Mouse (Mus musculus) midbrain, embryonic 14.5 days (tissue): ENCODE results near the gene Senp3. TPM values are rescaled to one million over a fixed set of nuclear protein-coding genes. Genes with fewer than 3 reads are reported as not detected.
"Not testable (repeated sequence)": the region's sequence is repeated elsewhere in the genome, so short reads cannot be mapped to it uniquely, and the experiment has no call there.

Experiments
- ATAC-seq: fragments of 200-750 bp; cut with Nextera tagmentation; 2 replicates; pipeline ENCODE4 v1.8.0; 2017; ENCODE audit warnings: moderate number of reproducible peaks, moderate library complexity; ENCODE audit not compliant: low FRiP score, low TSS enrichment
- DNase-seq: peaks from one replicate; pipeline ENCODE4 v3.0.0-alpha.2; 2015
- H3K27ac ChIP-seq: fragments of 300-500 bp; sonication (generic); replicated peaks from 2 replicates; pipeline ENCODE4 v1.5.1; 2014; ENCODE audit warnings: mild to moderate bottlenecking, low read depth, low read length, moderate library complexity
- H3K27me3 ChIP-seq: fragments of 300-500 bp; sonication (generic); 2 replicates; pipeline ENCODE4 v1.6.1; 2014; ENCODE audit warnings: low read length, control low read depth, mixed read lengths; ENCODE audit not compliant: control insufficient read depth, insufficient read depth
- H3K36me3 ChIP-seq: fragments of 300-500 bp; sonication (generic); 2 replicates; pipeline ENCODE4 v1.6.1; 2014; ENCODE audit warnings: low read length, control low read depth; ENCODE audit not compliant: control insufficient read depth, insufficient read depth
- H3K4me1 ChIP-seq: fragments of 300-500 bp; sonication (generic); 2 replicates; pipeline ENCODE4 v1.6.1; 2014; ENCODE audit warnings: mild to moderate bottlenecking, antibody characterized with exemption, low read length, control low read depth; ENCODE audit not compliant: control insufficient read depth, insufficient read depth
- H3K4me2 ChIP-seq: fragments of 300-500 bp; sonication (generic); 2 replicates; pipeline ENCODE4 v1.6.1; 2014; ENCODE audit warnings: mild to moderate bottlenecking, low read length, moderate library complexity
- H3K4me3 ChIP-seq: fragments of 300-500 bp; sonication (generic); replicated peaks from 2 replicates; pipeline ENCODE4 v1.5.1; 2014; ENCODE audit warnings: low read depth, low read length
- H3K9ac ChIP-seq: fragments of 300-500 bp; sonication (generic); replicated peaks from 2 replicates; pipeline ENCODE4 v1.6.1; 2014; ENCODE audit warnings: mild to moderate bottlenecking, low read length, moderate library complexity
- H3K9me3 ChIP-seq: fragments of 300-500 bp; sonication (generic); 2 replicates; pipeline ENCODE4 v1.6.1; 2016; ENCODE audit warnings: low read length, control low read depth, mixed read lengths; ENCODE audit not compliant: control insufficient read depth
- WGBS: fragments of 180-500 bp; shearing (Covaris S2); extraction: QIAGEN DNeasy Blood & Tissue Kit; methylation state at CpG from one replicate; pipeline ENCODE4 v1.1.7; 2014; 5-methylcytosine and 5-hydroxymethylcytosine counted together
- microRNA counts: library from miRNA; unstranded; fragments of <30 nt; microRNA quantifications from one replicate; lab custom pipeline; 2016
- microRNA-seq: library from miRNA; unstranded; fragments of <30 nt; microRNA quantifications from one replicate; pipeline ENCODE4, GENCODE M21; 2016
- polyA plus RNA-seq: library from polyadenylated mRNA; unstranded; fragments of >200 nt; fragmentation: Nextera tagmentation; extraction: Ambion mirVana; gene quantifications from 2 replicates; pipeline ENCODE4 v1.2.1, GENCODE M21; 2014

Senp3 gene
- polyA plus RNA-seq, 1 experiment from 2014 or later: 103 TPM

DNA sequence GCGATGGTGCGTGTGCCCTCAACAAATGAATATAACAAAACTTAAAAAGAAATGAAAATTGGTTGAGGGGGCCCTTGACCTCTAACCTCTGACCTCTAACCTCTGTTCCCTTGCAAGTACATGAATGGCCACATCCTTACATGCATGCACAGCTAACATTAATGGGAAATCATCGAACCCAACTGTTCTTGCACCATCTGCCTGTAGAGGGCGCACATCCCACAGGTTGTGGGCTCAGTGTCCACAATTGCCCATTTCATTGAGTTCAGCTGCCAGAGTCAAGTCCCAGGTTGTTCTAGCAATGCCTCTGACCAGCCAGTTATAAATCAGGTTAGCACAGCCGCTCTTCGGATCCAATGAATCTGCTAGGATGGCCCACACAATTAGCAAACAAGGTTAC lies 53.6 kb downstream of the Senp3 start:
- H3K9me3 ChIP-seq: no peaks in the 10 kb centered on the region
- no peaks in the 10 kb centered on the region for H3K36me3 ChIP-seq
- no peak overlapping the region for H3K27ac ChIP-seq
- WGBS: 37% methylated on average over 6 of the region's 6 CpGs
- no peaks in the 10 kb centered on the region for H3K27me3 ChIP-seq
- DNase-seq: peak; percentile 90
- ATAC-seq: no peak
- no peak overlapping the region for H3K4me2 ChIP-seq
- peaks cover 3% of the 10 kb centered on the region; the same call in 1 of the 2 replicates for H3K4me1 ChIP-seq
- no peak overlapping the region for H3K9ac ChIP-seq
- no peak overlapping the region for H3K4me3 ChIP-seq

DNA sequence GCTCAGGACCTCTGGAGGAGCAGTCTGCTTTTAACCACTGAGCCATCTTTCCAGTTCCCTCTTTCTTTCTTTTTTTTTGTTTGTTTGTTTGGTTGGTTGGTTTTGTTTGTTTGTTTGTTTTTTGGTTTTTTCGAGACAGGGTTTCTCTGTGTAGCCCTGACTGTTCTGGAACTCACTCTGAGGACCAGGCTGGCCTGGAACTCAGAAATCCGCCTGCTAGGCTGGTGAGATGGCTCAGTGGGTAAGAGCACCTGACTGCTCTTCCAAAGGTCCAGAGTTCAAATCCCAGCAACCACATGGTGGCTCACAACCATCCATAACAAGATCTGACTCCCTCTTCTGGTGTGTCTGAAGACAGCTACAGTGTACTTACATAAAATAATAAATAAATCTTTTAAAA lies 57.5 kb downstream of the Senp3 start:
- ATAC-seq, H3K9me3 ChIP-seq, H3K36me3 ChIP-seq, H3K4me3 ChIP-seq, H3K4me2 ChIP-seq, H3K27me3 ChIP-seq, H3K9ac ChIP-seq, DNase-seq, H3K27ac ChIP-seq: not testable (repeated sequence)
- H3K4me1 ChIP-seq: peaks cover 18% of the 10 kb centered on the region
- WGBS: 80% methylated on average over 2 of the region's 2 CpGs

MicroRNAs encoded within 50 kb of the gene (microRNA counts, 519-probe panel; counts per million panel counts)
- microRNA mmu-miR-1934 (lab: Ali Mortazavi, UCI): not detected
- 3,868 counts per million, percentile 23 among the panel's probes with 10 or more counts for microRNA mmu-miR-467f (lab: Ali Mortazavi, UCI)

Small RNA genes within 50 kb of the gene (microRNA-seq; reads per million reads assigned to microRNA genes)
- gene Mir1934 (3.4 reads per million, percentile 21 among the genes with 10 or more reads in this experiment), gene Mir467f (not detected)

Other genes with a start within 250 kb of the Senp3 start
- gene Dnah2, start 133.0 kb downstream of the Senp3 start, polyA plus RNA-seq: 4.8 and 5.7 TPM in 2 replicates
- gene Efnb3, start 121.9 kb downstream of the Senp3 start, polyA plus RNA-seq: 40.7 and 109 TPM in 2 replicates
- gene Wrap53, start 101.8 kb downstream of the Senp3 start, polyA plus RNA-seq: 22.5 and 22.7 TPM in 2 replicates
- gene Trp53, start 101.7 kb downstream of the Senp3 start, polyA plus RNA-seq: 66.1 and 69.2 TPM in 2 replicates
- gene Atp1b2, start 76.1 kb downstream of the Senp3 start, polyA plus RNA-seq: 46.5 and 46.7 TPM in 2 replicates
- gene Shbg, start 64.2 kb downstream of the Senp3 start, polyA plus RNA-seq: not detected in 2 replicates
- gene Sat2, start 60.1 kb downstream of the Senp3 start, polyA plus RNA-seq: 21.6 and 22.5 TPM in 2 replicates
- gene Fxr2, start 49.1 kb downstream of the Senp3 start, polyA plus RNA-seq: 35.9 and 38.4 TPM in 2 replicates
- gene Sox15, start 26.8 kb downstream of the Senp3 start, polyA plus RNA-seq: not detected in 2 replicates
- 64.0 and 108 TPM in 2 replicates for gene Mpdu1, start 19.4 kb downstream of the Senp3 start, polyA plus RNA-seq
- gene Cd68, start 15.9 kb downstream of the Senp3 start, polyA plus RNA-seq: 3.7 and 7.9 TPM in 2 replicates
- gene Eif4a1, start 9.7 kb downstream of the Senp3 start, polyA plus RNA-seq: 707 and 863 TPM in 2 replicates
- gene Tnfsf13, start 3.7 kb upstream of the Senp3 start, polyA plus RNA-seq: 0.16 and 0.25 TPM in 2 replicates
- 1.6 and 3.0 TPM in 2 replicates for gene Tnfsf12, start 13.8 kb upstream of the Senp3 start, polyA plus RNA-seq
- 0.51 and 1.1 TPM in 2 replicates for gene Tnfsfm13, start 14.0 kb upstream of the Senp3 start, polyA plus RNA-seq
- gene Polr2a, start 76.6 kb upstream of the Senp3 start, polyA plus RNA-seq: 20.0 and 30.7 TPM in 2 replicates
- 0.14 TPM in 1 of 2 replicates, not detected in the other for gene Slc35g3, start 79.9 kb upstream of the Senp3 start, polyA plus RNA-seq
- gene Zbtb4, start 83.8 kb upstream of the Senp3 start, polyA plus RNA-seq: 3.8 and 4.2 TPM in 2 replicates
- 0.80 and 1.3 TPM in 2 replicates for gene Chrnb1, start 113.9 kb upstream of the Senp3 start, polyA plus RNA-seq
- gene Fgf11, start 119.8 kb upstream of the Senp3 start, polyA plus RNA-seq: 3.2 and 3.6 TPM in 2 replicates
- gene Tmem102, start 123.5 kb upstream of the Senp3 start, polyA plus RNA-seq: 0.58 and 0.82 TPM in 2 replicates
- not detected in 2 replicates for gene Gm39566, start 133.2 kb upstream of the Senp3 start, polyA plus RNA-seq
- not detected in 2 replicates for gene Spem2, start 136.4 kb upstream of the Senp3 start, polyA plus RNA-seq
- gene Spem1, start 140.1 kb upstream of the Senp3 start, polyA plus RNA-seq: 0.49 and 0.85 TPM in 2 replicates
- 25.1 and 32.4 TPM in 2 replicates for gene Nlgn2, start 155.7 kb upstream of the Senp3 start, polyA plus RNA-seq
- gene Tmem256, start 156.4 kb upstream of the Senp3 start, polyA plus RNA-seq: 313 and 417 TPM in 2 replicates
- gene Plscr3, start 164.3 kb upstream of the Senp3 start, polyA plus RNA-seq: 41.3 and 51.9 TPM in 2 replicates
- gene Tnk1, start 176.6 kb upstream of the Senp3 start, polyA plus RNA-seq: not detected in 2 replicates
- gene Tmem95, start 195.9 kb upstream of the Senp3 start, polyA plus RNA-seq: not detected in 2 replicates
- gene Kctd11, start 199.3 kb upstream of the Senp3 start, polyA plus RNA-seq: 0.74 and 1.0 TPM in 2 replicates
- 0.17 and 0.30 TPM in 2 replicates for gene Acap1, start 213.5 kb upstream of the Senp3 start, polyA plus RNA-seq
- 9.4 and 13.0 TPM in 2 replicates for gene 2810408A11Rik, start 218.9 kb upstream of the Senp3 start, polyA plus RNA-seq
- 27.5 and 29.0 TPM in 2 replicates for gene Neurl4, start 219.0 kb upstream of the Senp3 start, polyA plus RNA-seq
- gene Gps2, start 231.8 kb upstream of the Senp3 start, polyA plus RNA-seq: 56.4 and 62.4 TPM in 2 replicates
- 1,083 and 1,099 TPM in 2 replicates for gene Eif5a, start 239.9 kb upstream of the Senp3 start, polyA plus RNA-seq